9 mouse cellular contexts compared by ENCODE assay signal in genomic region chr16:92301412-92301806, GRCm38 (mm10). TPM values are rescaled to one million over a fixed set of nuclear protein-coding genes. Genes with fewer than 3 reads are reported as not detected.
DNase-seq lines count a peak whose midpoint lies in the region; ATAC-seq and TF ChIP-seq lines count a peak whose summit lies in the region.
"Had no signal": no experiment of that assay in that cellular context is flagged by ENCODE, and none has a peak within 500 bp of the region (broad histone marks: within the 10 kb centered on the region; RNA-seq: fewer than 3 reads in every experiment).

No protein-coding gene starts in this region.

- H3K27me3 ChIP-seq in C2C12 (ENCODE audit: control insufficient read depth, insufficient read depth, insufficient read length), result peaks cover 5% of the 10 kb centered on the region
- H3K27me3 ChIP-seq in heart, embryonic 16.5 days (ENCODE audit: control insufficient read depth, insufficient read depth, low read length), result no peaks in the 10 kb centered on the region
- 0 out of 2 replicates have a peak, but pooled peaks cover 6% of the 10 kb centered on the region for H3K27me3 ChIP-seq in liver, embryonic 12.5 days (replicated peaks)
- H3K27me3 ChIP-seq in neural tube, embryonic 13.5 days, result no peaks in the 10 kb centered on the region

- H3ac ChIP-seq in C2C12 (ENCODE audit: control insufficient read depth, insufficient read length, low read depth), result peak overlapping the region; percentile 72

- H3K27ac ChIP-seq in heart, embryonic 16.5 days (ENCODE audit: low read length), result peak overlapping the region; percentile 88
- peak overlapping the region; percentile 65 for H3K27ac ChIP-seq in liver, embryonic 12.5 days
- H3K27ac ChIP-seq in neural tube, embryonic 13.5 days (replicated peaks), result peak overlapping the region; percentile 57

- peak overlapping the region; percentile 87 for H3K9ac ChIP-seq in heart, embryonic 16.5 days (ENCODE audit: low read length)
- peak overlapping the region; percentile 79 for H3K9ac ChIP-seq in liver, embryonic 12.5 days
- peak overlapping the region; percentile 84 for H3K9ac ChIP-seq in neural tube, embryonic 13.5 days

- H3K36me3 ChIP-seq in C2C12 (ENCODE audit: control insufficient read depth, insufficient read depth), result peaks cover 7% of the 10 kb centered on the region
- peaks cover 8% of the 10 kb centered on the region for H3K36me3 ChIP-seq in heart, embryonic 16.5 days (ENCODE audit: control insufficient read depth, insufficient read depth)
- peaks cover 13% of the 10 kb centered on the region for H3K36me3 ChIP-seq in liver, embryonic 12.5 days
- peaks cover 11% of the 10 kb centered on the region for H3K36me3 ChIP-seq in neural tube, embryonic 13.5 days

- no peaks in the 10 kb centered on the region for H3K79me3 ChIP-seq in C2C12 (ENCODE audit: low read depth)

- H3K4me2 ChIP-seq in heart, embryonic 16.5 days (ENCODE audit: low read depth, low read length), result peak overlapping the region; percentile 96
- H3K4me2 ChIP-seq in liver, embryonic 12.5 days, result peak overlapping the region; percentile 81
- H3K4me2 ChIP-seq in neural tube, embryonic 13.5 days, result peak overlapping the region; percentile 72

- TF ChIP-seq CTCF in C2C12 (IDR thresholded peaks at IDR 0.05; ENCODE audit: control insufficient read depth, insufficient read depth, insufficient read length), result no peak

- ATAC-seq in heart, embryonic 16.5 days (replicated peaks; ENCODE audit: extremely low read depth, insufficient read depth, low FRiP score), result peak; percentile 34
- peak; percentile 67 for ATAC-seq in liver, embryonic 12.5 days
- peak; percentile 72 for ATAC-seq in neural tube, embryonic 13.5 days (ENCODE audit: low read depth)

- WGBS in heart, embryonic 16.5 days, result under 1% methylated on average over 12 of the region's 12 CpGs
- 1% methylated on average over 12 of the region's 12 CpGs for WGBS in liver, embryonic 12.5 days (ENCODE audit: insufficient replicate concordance)
- 1% methylated on average over 12 of the region's 12 CpGs for WGBS in neural tube, embryonic 13.5 days

- DNase-seq in gastrocnemius, postnatal 10 days, result peak; percentile 32
- DNase-seq in gastrocnemius, adult 8-10 months (ENCODE audit: low spot score in 2 of 2), result no peak
- peak; percentile 62 to 66 for DNase-seq in cerebellum, postnatal 10 days
- no peak for DNase-seq in natural killer cell, adult 2 months (ENCODE audit: low spot score in 2 of 2)

- peaks cover 19% of the 10 kb centered on the region for H3K4me1 ChIP-seq in heart, embryonic 16.5 days (ENCODE audit: control insufficient read depth, insufficient read depth, low read length)
- H3K4me1 ChIP-seq in liver, embryonic 12.5 days, result peaks cover 34% of the 10 kb centered on the region
- H3K4me1 ChIP-seq in neural tube, embryonic 13.5 days (replicated peaks), result peaks cover 23% of the 10 kb centered on the region

- peaks cover 10% of the 10 kb centered on the region for H3K79me2 ChIP-seq in C2C12 (ENCODE audit: control insufficient read depth, insufficient read depth)

- no peaks in the 10 kb centered on the region for H3K9me3 ChIP-seq in heart, embryonic 16.5 days (replicated peaks; ENCODE audit: control insufficient read depth, low read length)
- H3K9me3 ChIP-seq in liver, embryonic 12.5 days (replicated peaks), result no peaks in the 10 kb centered on the region
- no peaks in the 10 kb centered on the region for H3K9me3 ChIP-seq in neural tube, embryonic 13.5 days

- peak overlapping the region; percentile 65 for H3K4me3 ChIP-seq in C2C12 (ENCODE audit: insufficient read depth, poor library complexity, severe bottlenecking)
- H3K4me3 ChIP-seq in heart, embryonic 16.5 days (ENCODE audit: low read length), result peak overlapping the region; percentile 80
- H3K4me3 ChIP-seq in liver, embryonic 12.5 days, result peak overlapping the region; percentile 63
- H3K4me3 ChIP-seq in neural tube, embryonic 13.5 days, result peak overlapping the region; percentile 71

TF ChIP-seq in C2C12, 6 proteins besides CTCF, POLR2A, EP300 and RAD21:
- TF ChIP-seq MAX (IDR thresholded peaks at IDR 0.05) (no peak), USF1 (IDR thresholded peaks at IDR 0.05; ENCODE audit: low read depth) (no peak), FOSL1 (IDR thresholded peaks at IDR 0.05; ENCODE audit: insufficient read depth, low read length, poor library complexity, severe bottlenecking) (no peak), CEBPB (IDR thresholded peaks at IDR 0.05; ENCODE audit: low read depth) (no peak), MYOD1 (IDR thresholded peaks at IDR 0.05; ENCODE audit: control insufficient read depth, insufficient read length, low read depth) (no peak), MYOG (IDR thresholded peaks at IDR 0.05; ENCODE audit: control insufficient read depth, extremely low read depth, insufficient read length) (no peak)

RNA-seq across cellular contexts. Expression of gene Smim11, which starts 0.3 kb away (rescaled TPM):
- total RNA-seq in gastrocnemius, postnatal 10 days (2021), result 10 to 100 TPM; 81.1 to 84.7 TPM
- total RNA-seq in gastrocnemius, adult 8-10 months (2022), result 10 to 100 TPM; 58.7 to 64.9 (median 60.5) TPM
- 82.4 TPM for polyA plus RNA-seq in C2C12 (2012; fragmentation: generic; extraction: Trizol)
- polyA plus RNA-seq in heart, embryonic 16.5 days (2015; fragmentation: Nextera tagmentation; extraction: Ambion mirVana), result 120 and 124 TPM in 2 replicates
- polyA plus RNA-seq in liver, embryonic 12.5 days (2016; fragmentation: Nextera tagmentation; extraction: Ambion mirVana), result 76.4 and 76.8 TPM in 2 replicates
- polyA plus RNA-seq in neural tube, embryonic 13.5 days (2015; fragmentation: Nextera tagmentation; extraction: Ambion mirVana), result 73.9 and 82.3 TPM in 2 replicates

RNA-seq across cellular contexts. Expression of gene Kcne2, which starts 9.2 kb away (rescaled TPM):
- total RNA-seq in gastrocnemius, postnatal 10 days (2021), result not detected
- not detected for total RNA-seq in gastrocnemius, adult 8-10 months (2022)
- polyA plus RNA-seq in C2C12 (2012; fragmentation: generic; extraction: Trizol), result not detected
- polyA plus RNA-seq in heart, embryonic 16.5 days (2015; fragmentation: Nextera tagmentation; extraction: Ambion mirVana), result 1.1 and 1.3 TPM in 2 replicates
- polyA plus RNA-seq in liver, embryonic 12.5 days (2016; fragmentation: Nextera tagmentation; extraction: Ambion mirVana), result 0.13 TPM in 1 of 2 replicates, not detected in the other
- 0.31 and 7.3 TPM in 2 replicates for polyA plus RNA-seq in neural tube, embryonic 13.5 days (2015; fragmentation: Nextera tagmentation; extraction: Ambion mirVana)

RNA-seq across cellular contexts. Expression of gene Fam243, which starts 19.8 kb away (rescaled TPM):
- not detected for total RNA-seq in gastrocnemius, postnatal 10 days (2021)
- total RNA-seq in gastrocnemius, adult 8-10 months (2022), result not detected
- polyA plus RNA-seq in C2C12 (2012; fragmentation: generic; extraction: Trizol), result not detected
- 0.05 TPM in 1 of 2 replicates, not detected in the other for polyA plus RNA-seq in heart, embryonic 16.5 days (2015; fragmentation: Nextera tagmentation; extraction: Ambion mirVana)
- polyA plus RNA-seq in liver, embryonic 12.5 days (2016; fragmentation: Nextera tagmentation; extraction: Ambion mirVana), result not detected in 2 replicates
- polyA plus RNA-seq in neural tube, embryonic 13.5 days (2015; fragmentation: Nextera tagmentation; extraction: Ambion mirVana), result not detected in 2 replicates
- total RNA-seq: left cerebral cortex, adult 18-20 months had no signal

RNA-seq across cellular contexts. Expression of gene Kcne1, which starts 57.9 kb away (rescaled TPM):
- not detected for total RNA-seq in gastrocnemius, postnatal 10 days (2021)
- total RNA-seq in gastrocnemius, adult 8-10 months (2022), result not detected
- polyA plus RNA-seq in C2C12 (2012; fragmentation: generic; extraction: Trizol), result 0.04 TPM
- 166 and 187 TPM in 2 replicates for polyA plus RNA-seq in heart, embryonic 16.5 days (2015; fragmentation: Nextera tagmentation; extraction: Ambion mirVana)
- polyA plus RNA-seq in liver, embryonic 12.5 days (2016; fragmentation: Nextera tagmentation; extraction: Ambion mirVana), result 0.41 TPM in 1 of 2 replicates, not detected in the other
- polyA plus RNA-seq in neural tube, embryonic 13.5 days (2015; fragmentation: Nextera tagmentation; extraction: Ambion mirVana), result 0.18 TPM in 1 of 2 replicates, not detected in the other
- total RNA-seq: left cerebral cortex, adult 18-20 months had no signal

Comparison
In these comparisons a context has a peak if more than half of its experiments do, and no peak if none do; other contexts are left out.
1. DNase-seq: peak in gastrocnemius, postnatal 10 days (single experiment) and cerebellum, postnatal 10 days (2 of 2); none in gastrocnemius, adult 8-10 months (0 of 2) and natural killer cell, adult 2 months (0 of 2).
2. Peak in every context shown above with its lines, with median percentiles within 50 percentile points of each other: H3K4me3 ChIP-seq, ATAC-seq, H3K27ac ChIP-seq, H3K4me2 ChIP-seq and H3K9ac ChIP-seq.